Mouse (Mus musculus) midbrain, embryonic 15.5 days (tissue): ENCODE results near the gene Rpp30. TPM values are rescaled to one million over a fixed set of nuclear protein-coding genes. Genes with fewer than 3 reads are reported as not detected.

ENCODE experiments used
- ATAC-seq: fragments of 200-750 bp; cut with Nextera tagmentation; replicated peaks from 2 replicates; pipeline ENCODE4 v1.8.0; 2017; ENCODE audit warnings: moderate TSS enrichment
- H3K27ac ChIP-seq: fragments of 300-500 bp; sonication (generic); 2 replicates; pipeline ENCODE4 v1.5.1; 2015; ENCODE audit warnings: mild to moderate bottlenecking, inconsistent platforms
- H3K27me3 ChIP-seq: fragments of 300-500 bp; sonication (generic); replicated peaks from 2 replicates; pipeline ENCODE4 v1.6.1; 2015; ENCODE audit warnings: inconsistent platforms
- H3K36me3 ChIP-seq: fragments of 300-500 bp; sonication (generic); replicated peaks from 2 replicates; pipeline ENCODE4 v1.6.1; 2015; ENCODE audit warnings: inconsistent platforms
- H3K4me1 ChIP-seq: fragments of 300-500 bp; sonication (generic); 2 replicates; pipeline ENCODE4 v1.6.1; 2015; ENCODE audit warnings: inconsistent platforms
- H3K4me2 ChIP-seq: fragments of 300-500 bp; sonication (generic); 2 replicates; pipeline ENCODE4 v1.6.1; 2015; ENCODE audit warnings: inconsistent platforms, mild to moderate bottlenecking, moderate library complexity
- H3K4me3 ChIP-seq: fragments of 300-500 bp; sonication (generic); 2 replicates; pipeline ENCODE4 v1.5.1; 2015; ENCODE audit warnings: mild to moderate bottlenecking, inconsistent platforms
- H3K9ac ChIP-seq: fragments of 300-500 bp; sonication (generic); 2 replicates; pipeline ENCODE4 v1.6.1; 2015; ENCODE audit warnings: mild to moderate bottlenecking, inconsistent platforms
- H3K9me3 ChIP-seq: fragments of 300-500 bp; sonication (generic); 2 replicates; pipeline ENCODE4 v1.6.1; 2016; ENCODE audit warnings: inconsistent platforms
- WGBS: fragments of 180-500 bp; shearing (Covaris S2); methylation state at CpG from one replicate; pipeline ENCODE4 v1.1.7; 2015; ENCODE audit warnings: mixed read lengths; 5-methylcytosine and 5-hydroxymethylcytosine counted together
- polyA plus RNA-seq: library from polyadenylated mRNA; unstranded; fragments of >200 nt; fragmentation: Nextera tagmentation; extraction: Ambion mirVana; gene quantifications from 2 replicates; pipeline ENCODE4 v1.2.1, GENCODE M21; 2015

Gene Rpp30
- polyA plus RNA-seq, 1 experiment from 2014 or later: 64.4 TPM

DNA sequence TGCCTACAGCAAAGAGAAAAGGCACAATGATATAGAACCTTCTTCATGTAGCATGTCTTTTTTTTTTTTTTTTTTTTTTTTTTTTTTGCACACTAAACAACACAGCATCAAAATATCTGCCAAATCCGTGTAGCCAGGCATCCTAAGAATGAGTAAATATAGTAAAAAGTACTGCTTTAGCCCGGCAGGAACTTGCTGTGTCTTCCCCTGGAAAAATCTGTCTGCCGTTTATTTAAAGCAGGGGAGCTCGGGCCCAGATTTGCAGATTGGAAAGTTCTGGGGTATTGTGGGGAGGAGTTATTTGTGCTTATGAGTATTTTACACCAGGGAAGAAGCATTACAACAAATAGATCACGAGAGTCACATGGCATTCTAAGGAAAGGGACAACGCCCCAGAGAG, 48.5 kb downstream of the Rpp30 start:
- Histone ChIP-seq H3K4me3 (no peak overlapping the region), H3K9ac (no peak overlapping the region), H3K27me3 (no peaks in the 10 kb centered on the region), H3K27ac (no peak overlapping the region), H3K4me2 (no peak overlapping the region), H3K9me3 (no peaks in the 10 kb centered on the region), H3K4me1 (no peaks in the 10 kb centered on the region), H3K36me3 (no peaks in the 10 kb centered on the region)
- 70% methylated on average over 6 of the region's 6 CpGs for WGBS
- ATAC-seq: no peak

DNA sequence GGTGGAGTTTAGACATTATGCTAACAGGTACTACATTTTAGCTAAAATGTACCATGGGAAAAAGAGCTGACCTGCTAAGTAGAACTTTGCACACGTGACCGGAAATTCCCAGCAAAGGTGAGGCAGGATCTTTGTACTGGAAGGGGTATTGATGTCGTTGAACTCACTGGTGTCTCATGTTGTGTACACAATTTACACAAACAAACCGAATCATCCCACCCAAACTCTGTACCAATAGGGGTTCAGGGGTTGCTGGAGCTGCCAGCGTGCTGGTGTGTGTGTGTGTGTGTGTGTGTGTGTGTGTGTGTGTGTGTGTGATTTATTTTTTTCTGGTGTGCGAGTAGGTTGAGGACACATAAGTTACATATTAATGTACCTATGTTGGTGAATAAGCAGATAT, 49.5 kb downstream of the Rpp30 start:
- Histone ChIP-seq H3K4me3 (no peak overlapping the region), H3K9me3 (no peaks in the 10 kb centered on the region), H3K36me3 (no peaks in the 10 kb centered on the region), H3K27me3 (no peaks in the 10 kb centered on the region), H3K4me1 (no peaks in the 10 kb centered on the region), H3K4me2 (no peak overlapping the region), H3K9ac (no peak overlapping the region), H3K27ac (no peak overlapping the region)
- ATAC-seq: no peak
- WGBS: 86% methylated on average over 6 of the region's 6 CpGs

DNA sequence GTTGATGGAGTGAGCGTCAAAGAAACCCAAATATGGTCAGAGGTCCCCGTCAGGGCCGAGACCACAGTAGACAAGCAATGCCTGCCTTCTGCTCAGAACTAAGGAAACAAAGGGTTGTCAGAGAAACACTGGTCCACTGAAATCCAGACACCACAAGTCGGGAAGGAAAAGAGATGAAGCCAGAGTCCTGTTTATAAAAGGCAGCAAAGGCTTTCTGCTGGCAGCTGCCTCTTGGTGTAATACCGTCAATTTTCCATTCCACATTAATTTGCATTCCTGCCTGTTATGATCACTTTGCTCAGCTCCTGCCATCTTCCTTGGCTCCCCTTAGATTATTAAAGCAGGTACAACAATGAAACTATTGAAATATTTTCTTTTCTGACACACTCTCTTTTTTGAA, 50.2 kb downstream of the Rpp30 start:
- Histone ChIP-seq H3K4me1 (no peaks in the 10 kb centered on the region), H3K36me3 (no peaks in the 10 kb centered on the region), H3K27ac (no peak overlapping the region), H3K9me3 (no peaks in the 10 kb centered on the region), H3K9ac (no peak overlapping the region), H3K4me2 (no peak overlapping the region), H3K4me3 (no peak overlapping the region), H3K27me3 (no peaks in the 10 kb centered on the region)
- ATAC-seq: no peak
- 52% methylated on average over 5 of the region's 5 CpGs for WGBS

- ATAC-seq: no peak
- Histone ChIP-seq H3K4me3 (no peak overlapping the region), H3K9me3 (no peaks in the 10 kb centered on the region), H3K4me2 (no peak overlapping the region), H3K27ac (no peak overlapping the region), H3K9ac (no peak overlapping the region), H3K27me3 (no peaks in the 10 kb centered on the region), H3K36me3 (no peaks in the 10 kb centered on the region), H3K4me1 (no peaks in the 10 kb centered on the region)
- 93% methylated on average over 2 of the region's 2 CpGs for WGBS
Measured at GRCm38 (mm10) chr19:36143571-36143970, 60.1 kb downstream of the Rpp30 start.

- no peaks in the 10 kb centered on the region for H3K4me1 ChIP-seq
- no peak for ATAC-seq
- H3K9me3 ChIP-seq: no peaks in the 10 kb centered on the region
- WGBS: 87% methylated on average over 6 of the region's 6 CpGs
- H3K4me2 ChIP-seq: no peak overlapping the region
- H3K4me3 ChIP-seq: no peak overlapping the region
- no peaks in the 10 kb centered on the region for H3K36me3 ChIP-seq
- no peak overlapping the region for H3K9ac ChIP-seq
- H3K27ac ChIP-seq: no peak overlapping the region
- H3K27me3 ChIP-seq: no peaks in the 10 kb centered on the region
Measured at GRCm38 (mm10) chr19:36148578-36148977, 65.1 kb downstream of the Rpp30 start.

GRCm38 (mm10) chr19:36150241-36151007, 66.9 kb downstream of the Rpp30 start:
- no peaks in the 10 kb centered on the region for H3K36me3 ChIP-seq
- no peak overlapping the region for H3K4me3 ChIP-seq
- no peaks in the 10 kb centered on the region for H3K9me3 ChIP-seq
- H3K27me3 ChIP-seq: no peaks in the 10 kb centered on the region
- no peak overlapping the region for H3K9ac ChIP-seq
- no peak overlapping the region for H3K27ac ChIP-seq
- ATAC-seq: no peak
- no peak overlapping the region for H3K4me2 ChIP-seq
- H3K4me1 ChIP-seq: no peaks in the 10 kb centered on the region
- WGBS: 71% methylated on average over 4 of the region's 4 CpGs

Other genes with a start within 250 kb of the Rpp30 start
- gene Htr7, start 26.2 kb upstream of the Rpp30 start, polyA plus RNA-seq: 8.5 and 8.7 TPM in 2 replicates
- 0.18 TPM in 1 of 2 replicates, not detected in the other for gene Ankrd1, start 36.4 kb downstream of the Rpp30 start, polyA plus RNA-seq